Mouse (Mus musculus) liver, embryonic 13.5 days (tissue): ENCODE data around the gene Pgm3. TPM values are rescaled to one million over a fixed set of nuclear protein-coding genes. Genes with fewer than 3 reads are reported as not detected.
"Not testable (repeated sequence)": the region's sequence is repeated elsewhere in the genome, so short reads cannot be mapped to it uniquely, and the experiment has no call there.

ENCODE experiments used
- ATAC-seq: fragments of 200-750 bp; cut with Nextera tagmentation; 2 replicates; pipeline ENCODE4 v1.8.0; 2017; ENCODE audit warnings: low read depth, mild to moderate bottlenecking, moderate number of reproducible peaks, moderate library complexity
- DNase-seq: peaks from one replicate; pipeline ENCODE4 v3.0.0; 2022
- H3K27ac ChIP-seq: fragments of 300-500 bp; sonication (generic); 2 replicates; pipeline ENCODE4 v1.5.1; 2015; ENCODE audit warnings: moderate library complexity, mild to moderate bottlenecking, inconsistent platforms
- H3K27me3 ChIP-seq: fragments of 300-500 bp; sonication (generic); 2 replicates; pipeline ENCODE4 v1.6.1; 2015; ENCODE audit warnings: mild to moderate bottlenecking, inconsistent platforms
- H3K36me3 ChIP-seq: fragments of 300-500 bp; sonication (generic); 2 replicates; pipeline ENCODE4 v1.6.1; 2015; ENCODE audit warnings: mild to moderate bottlenecking, inconsistent platforms
- H3K4me1 ChIP-seq: fragments of 300-500 bp; sonication (generic); replicated peaks from 2 replicates; pipeline ENCODE4 v1.6.1; 2015; ENCODE audit warnings: inconsistent platforms
- H3K4me2 ChIP-seq: fragments of 300-500 bp; sonication (generic); 2 replicates; pipeline ENCODE4 v1.6.1; 2015; ENCODE audit warnings: inconsistent platforms, mild to moderate bottlenecking, moderate library complexity
- H3K4me3 ChIP-seq: fragments of 300-500 bp; sonication (generic); replicated peaks from 2 replicates; pipeline ENCODE4 v1.5.1; 2015; ENCODE audit warnings: mild to moderate bottlenecking, inconsistent platforms
- H3K9ac ChIP-seq: fragments of 300-500 bp; sonication (generic); 2 replicates; pipeline ENCODE4 v1.6.1; 2015; ENCODE audit warnings: mild to moderate bottlenecking, inconsistent platforms
- H3K9me3 ChIP-seq: fragments of 300-500 bp; sonication (generic); replicated peaks from 2 replicates; pipeline ENCODE4 v1.6.1; 2016; ENCODE audit warnings: inconsistent platforms
- WGBS: fragments of 180-500 bp; shearing (Covaris S2); methylation state at CpG from one replicate; pipeline ENCODE4 v1.1.7; 2015; ENCODE audit not compliant: insufficient replicate concordance; 5-methylcytosine and 5-hydroxymethylcytosine counted together
- polyA plus RNA-seq: library from polyadenylated mRNA; unstranded; fragments of >200 nt; fragmentation: Nextera tagmentation; extraction: Ambion mirVana; gene quantifications from 2 replicates; pipeline ENCODE4 v1.2.1, GENCODE M21; 2015

The Pgm3 gene
- polyA plus RNA-seq: 17.0 and 21.9 TPM in 2 replicates

GRCm38 (mm10) chr9:86571540-86572135, at the start of gene Pgm3, which contains the start of gene Rwdd2a:
Gene Pgm3 (minus strand): TSS chr9:86571842.
Gene Rwdd2a (plus strand): TSS chr9:86571991.
- peaks cover 28% of the 10 kb centered on the region for H3K4me1 ChIP-seq
- no peaks in the 10 kb centered on the region for H3K9me3 ChIP-seq
- peak within 1 kb of the TSS; percentile 74 for H3K4me3 ChIP-seq
- H3K27ac ChIP-seq: peak within 1 kb of the TSS; percentile 72
- peaks cover 15% of the 10 kb centered on the region for H3K36me3 ChIP-seq
- ATAC-seq (peak; percentile 96), DNase-seq (peak; percentile 91)
- no peaks in the 10 kb centered on the region for H3K27me3 ChIP-seq
- H3K4me2 ChIP-seq: peak within 1 kb of the TSS; percentile 100
- WGBS: under 1% methylated on average over 59 of the region's 59 CpGs
- H3K9ac ChIP-seq: peak within 1 kb of the TSS; percentile 72

- no peak for DNase-seq
- Histone ChIP-seq H3K27me3 (no peaks in the 10 kb centered on the region), H3K36me3 (no peaks in the 10 kb centered on the region), H3K4me2 (no peak overlapping the region), H3K9me3 (no peaks in the 10 kb centered on the region), H3K4me1 (no peaks in the 10 kb centered on the region), H3K27ac (no peak overlapping the region), H3K9ac (no peak overlapping the region), H3K4me3 (no peak overlapping the region)
- WGBS: 72% methylated on average over 10 of the region's 10 CpGs
- ATAC-seq: no peak
Observed at GRCm38 (mm10) chr9:86619341-86620139, 47.9 kb upstream of the Pgm3 start.

GRCm38 (mm10) chr9:86617837-86618492, 46.3 kb upstream of the Pgm3 start:
- DNase-seq: no peak
- WGBS: 56% methylated on average over 7 of the region's 7 CpGs

GRCm38 (mm10) chr9:86615765-86616164, 44.1 kb upstream of the Pgm3 start:
- H3K4me3 ChIP-seq: no peak overlapping the region
- no peaks in the 10 kb centered on the region for H3K27me3 ChIP-seq
- H3K36me3 ChIP-seq: no peaks in the 10 kb centered on the region
- no peak for ATAC-seq
- H3K27ac ChIP-seq: no peak overlapping the region
- no peak overlapping the region for H3K9ac ChIP-seq
- WGBS: 64% methylated on average over 1 of the region's 1 CpGs
- H3K4me1 ChIP-seq: no peaks in the 10 kb centered on the region
- H3K4me2 ChIP-seq: no peak overlapping the region
- no peak for DNase-seq
- H3K9me3 ChIP-seq: no peaks in the 10 kb centered on the region

More at GRCm38 (mm10) chr9:86617837-86618492, 46.3 kb upstream of the Pgm3 start:
- Histone ChIP-seq H3K9ac (no peak overlapping the region), H3K4me3 (no peak overlapping the region), H3K27ac (no peak overlapping the region), H3K4me1 (no peaks in the 10 kb centered on the region), H3K4me2 (no peak overlapping the region), H3K36me3 (no peaks in the 10 kb centered on the region), H3K9me3 (no peaks in the 10 kb centered on the region), H3K27me3 (no peaks in the 10 kb centered on the region)
- no peak for ATAC-seq

- Histone ChIP-seq H3K4me3 (no peak overlapping the region), H3K36me3 (no peaks in the 10 kb centered on the region), H3K4me1 (no peaks in the 10 kb centered on the region), H3K4me2 (no peak overlapping the region), H3K9ac (no peak overlapping the region), H3K27ac (no peak overlapping the region), H3K9me3 (no peaks in the 10 kb centered on the region), H3K27me3 (no peaks in the 10 kb centered on the region)
- 79% methylated on average over 4 of the region's 4 CpGs for WGBS
- DNase-seq (no peak), ATAC-seq (no peak)
Observed at GRCm38 (mm10) chr9:86612091-86612490, 40.4 kb upstream of the Pgm3 start.

- no peak overlapping the region for H3K4me3 ChIP-seq
- H3K4me1 ChIP-seq: no peaks in the 10 kb centered on the region
- ATAC-seq (no peak), DNase-seq (no peak)
- H3K27ac ChIP-seq: no peak overlapping the region
- no peaks in the 10 kb centered on the region for H3K9me3 ChIP-seq
- 77% methylated on average over 6 of the region's 6 CpGs for WGBS
- no peaks in the 10 kb centered on the region for H3K27me3 ChIP-seq
- H3K36me3 ChIP-seq: no peaks in the 10 kb centered on the region
- no peak overlapping the region for H3K9ac ChIP-seq
- no peak overlapping the region for H3K4me2 ChIP-seq
Observed at GRCm38 (mm10) chr9:86605776-86606175, 34.1 kb upstream of the Pgm3 start.

- Histone ChIP-seq H3K4me1 (no peaks in the 10 kb centered on the region), H3K27ac (no peak overlapping the region), H3K36me3 (no peaks in the 10 kb centered on the region), H3K4me2 (no peak overlapping the region), H3K27me3 (no peaks in the 10 kb centered on the region), H3K9me3 (no peaks in the 10 kb centered on the region), H3K4me3 (no peak overlapping the region), H3K9ac (no peak overlapping the region)
- WGBS: 45% methylated on average over 8 of the region's 8 CpGs
- no peak for DNase-seq
- ATAC-seq: no peak
Observed at GRCm38 (mm10) chr9:86599723-86600303, 28.2 kb upstream of the Pgm3 start.

- H3K9me3 ChIP-seq, H3K4me1 ChIP-seq, H3K27me3 ChIP-seq, H3K27ac ChIP-seq, H3K4me3 ChIP-seq, ATAC-seq, DNase-seq, H3K4me2 ChIP-seq, H3K36me3 ChIP-seq, H3K9ac ChIP-seq: not testable (repeated sequence)
Observed at GRCm38 (mm10) chr9:86596983-86597382, 25.3 kb upstream of the Pgm3 start.

GRCm38 (mm10) chr9:86594357-86594767, 22.7 kb upstream of the Pgm3 start:
- 45% methylated on average over 10 of the region's 10 CpGs for WGBS
- DNase-seq, ATAC-seq, H3K4me1 ChIP-seq, H3K9me3 ChIP-seq, H3K4me3 ChIP-seq, H3K36me3 ChIP-seq, H3K27ac ChIP-seq, H3K9ac ChIP-seq, H3K27me3 ChIP-seq, H3K4me2 ChIP-seq: not testable (repeated sequence)

- Histone ChIP-seq H3K4me1 (no peaks in the 10 kb centered on the region), H3K9ac (no peak overlapping the region), H3K9me3 (no peaks in the 10 kb centered on the region), H3K4me3 (no peak overlapping the region), H3K27ac (no peak overlapping the region), H3K36me3 (no peaks in the 10 kb centered on the region), H3K27me3 (no peaks in the 10 kb centered on the region), H3K4me2 (no peak overlapping the region)
- ATAC-seq (no peak), DNase-seq (no peak)
- 68% methylated on average over 19 of the region's 19 CpGs for WGBS
Observed at GRCm38 (mm10) chr9:86592676-86593668, 21.3 kb upstream of the Pgm3 start.
